Mouse (Mus musculus) CH12.LX (cell line): ENCODE data around the gene Rps6.

Experiments used
- CHD1 ChIP-seq: IDR thresholded peaks from 2 replicates; pipeline ENCODE4 v1.6.1; 2012; ENCODE audit warnings: low read depth, low read length, improper control_type of control experiment, inconsistent platforms
- CHD2 ChIP-seq: IDR thresholded peaks from 2 replicates; pipeline ENCODE4 v1.6.1; 2011; ENCODE audit warnings: low read length, improper control_type of control experiment
- CTCF ChIP-seq, 2 experiments: IDR thresholded peaks in 1 of 2; conservative IDR thresholded peaks in 1 of 2; 2 replicates each; pipeline ENCODE4 v1.5.1; 2011 to 2012; ENCODE audit warnings: low read depth in 2 of 2, low read length in 2 of 2, improper control_type of control experiment in 1 of 2, inconsistent platforms in 1 of 2, mild to moderate bottlenecking in 1 of 2, moderate library complexity in 1 of 2
- E2F4 ChIP-seq: IDR thresholded peaks from 2 replicates; pipeline ENCODE4 v1.6.1; 2011; ENCODE audit warnings: low read depth, low read length, improper control_type of control experiment; ENCODE audit not compliant: insufficient replicate concordance
- EP300 ChIP-seq: IDR thresholded peaks from 2 replicates; pipeline ENCODE4 v1.6.1; 2011; ENCODE audit warnings: low read length, improper control_type of control experiment
- ETS1 ChIP-seq: conservative IDR thresholded peaks from 2 replicates; pipeline ENCODE4 v1.6.1; 2012; ENCODE audit warnings: low read depth, mild to moderate bottlenecking, inconsistent platforms, low read length, improper control_type of control experiment, moderate library complexity
- JUND ChIP-seq: conservative IDR thresholded peaks from 2 replicates; pipeline ENCODE4 v1.6.1; 2011; ENCODE audit warnings: low read depth, low read length, improper control_type of control experiment
- MAZ ChIP-seq: IDR thresholded peaks from 2 replicates; pipeline ENCODE4 v1.6.1; 2012; ENCODE audit warnings: low read depth, mild to moderate bottlenecking, inconsistent platforms, low read length, improper control_type of control experiment, moderate library complexity
- MYC ChIP-seq: IDR thresholded peaks from 2 replicates; pipeline ENCODE4 v1.6.1; 2011; ENCODE audit warnings: low read depth, mild to moderate bottlenecking, improper control_type of control experiment, low read length
- POLR2A ChIP-seq: IDR thresholded peaks from 2 replicates; pipeline ENCODE4 v1.6.1; 2011; ENCODE audit warnings: low read depth, mild to moderate bottlenecking, improper control_type of control experiment, low read length
- RAD21 ChIP-seq: IDR thresholded peaks from 2 replicates; pipeline ENCODE4 v1.6.1; 2011; ENCODE audit warnings: low read depth, mild to moderate bottlenecking, low read length, improper control_type of control experiment, moderate library complexity
- RCOR1 ChIP-seq: conservative IDR thresholded peaks from 2 replicates; pipeline ENCODE4 v1.6.1; 2012; ENCODE audit warnings: low read depth, mild to moderate bottlenecking, inconsistent platforms, low read length, improper control_type of control experiment
- SMC3 ChIP-seq: IDR thresholded peaks from 2 replicates; pipeline ENCODE4 v1.6.1; 2011; ENCODE audit warnings: low read depth, low read length, improper control_type of control experiment
- ZNF384 ChIP-seq: IDR thresholded peaks from 2 replicates; pipeline ENCODE4 v1.6.1; 2012; ENCODE audit warnings: low read depth, low read length, improper control_type of control experiment, inconsistent platforms

DNA sequence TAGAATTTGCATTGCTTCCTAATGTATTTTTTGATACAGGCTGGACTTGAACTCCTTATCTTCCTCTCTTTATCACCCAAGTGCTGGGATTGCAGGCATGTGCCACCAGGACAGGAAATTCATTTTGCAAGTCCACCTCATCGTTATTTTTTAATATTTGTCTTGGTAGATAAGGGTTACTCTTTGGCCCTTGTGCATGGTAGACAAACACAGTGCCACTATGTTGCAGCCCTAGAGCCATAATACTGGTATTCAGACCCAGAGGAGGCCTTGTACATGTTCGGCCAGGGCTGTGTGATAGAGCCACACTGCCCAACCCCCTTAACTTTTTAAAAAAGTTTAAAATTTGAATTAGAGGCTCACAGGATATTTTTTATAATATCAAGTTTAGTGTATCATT lies 10.0 kb downstream of the Rps6 start:
- no peak for TF ChIP-seq ZNF384
- no peak for TF ChIP-seq ETS1
- TF ChIP-seq EP300 = no peak
- no peak for TF ChIP-seq CHD2
- no peak for TF ChIP-seq RCOR1
- no peak for TF ChIP-seq POLR2A
- no peak for TF ChIP-seq CHD1
- TF ChIP-seq CTCF (conservative IDR thresholded peaks at IDR 0.05 in 1 of 2, IDR thresholded peaks at IDR 0.05 in 1 of 2; ENCODE audit: low read depth in 2 of 2, low read length in 2 of 2) = no peak
- no peak for TF ChIP-seq MYC
- TF ChIP-seq JUND = no peak
- no peak for TF ChIP-seq MAZ
- no peak for TF ChIP-seq SMC3
- TF ChIP-seq RAD21 = no peak
- TF ChIP-seq E2F4 = no peak
